Mouse (Mus musculus) cerebellum, adult (tissue): ENCODE measurements around the gene Fstl3.

ENCODE experiments used
- ATAC-seq: cut with Nextera tagmentation; 2 replicates; pipeline ENCODE4 v1.9.2; 2017; ENCODE audit warnings: mild to moderate bottlenecking, moderate library complexity, mixed read lengths; ENCODE audit not compliant: insufficient number of reproducible peaks, low FRiP score, low TSS enrichment

Gene Fstl3

GRCm38 (mm10) chr10:79777103-79777531, at the start of gene Fstl3:
Fstl3 (plus strand) TSS chr10:79777272.
- ATAC-seq = no peak

- no peak for ATAC-seq
These were observed 48.5 kb upstream of the Fstl3 start for GRCm38 (mm10) chr10:79728323-79729249.

GRCm38 (mm10) chr10:79729357-79729965, 47.6 kb upstream of the Fstl3 start:
- 0 out of 2 replicates have a peak, but pooled peaks have one; percentile 22 for ATAC-seq

- ATAC-seq = no peak
These were observed 44.6 kb upstream of the Fstl3 start for GRCm38 (mm10) chr10:79732500-79732899.

- no peak for ATAC-seq
These were observed 43.2 kb upstream of the Fstl3 start for GRCm38 (mm10) chr10:79733847-79734246.

GRCm38 (mm10) chr10:79735361-79735760, 41.7 kb upstream of the Fstl3 start:
- ATAC-seq = no peak

- ATAC-seq = no peak
These were observed 40.4 kb upstream of the Fstl3 start for GRCm38 (mm10) chr10:79736706-79737105.

GRCm38 (mm10) chr10:79738259-79738658, 38.8 kb upstream of the Fstl3 start:
- ATAC-seq = no peak

- no peak for ATAC-seq
These were observed 37.8 kb upstream of the Fstl3 start for GRCm38 (mm10) chr10:79739234-79739633.

- ATAC-seq = no peak
These were observed 36.2 kb upstream of the Fstl3 start for GRCm38 (mm10) chr10:79740863-79741262.

- ATAC-seq = no peak
These were observed 33.9 kb upstream of the Fstl3 start for GRCm38 (mm10) chr10:79743161-79743560.

- ATAC-seq = peak; percentile 47
These were observed 33.3 kb upstream of the Fstl3 start for GRCm38 (mm10) chr10:79743650-79744365.

- ATAC-seq = no peak
These were observed 31.7 kb upstream of the Fstl3 start for GRCm38 (mm10) chr10:79745411-79745810.

GRCm38 (mm10) chr10:79745898-79746773, 30.9 kb upstream of the Fstl3 start, which contains the start of gene Polrmt:
Polrmt (minus strand) TSS chr10:79746581.
- ATAC-seq = peak; percentile 95

- ATAC-seq = no peak
These were observed 30.3 kb upstream of the Fstl3 start for GRCm38 (mm10) chr10:79746774-79747151.

- no peak for ATAC-seq
These were observed 28.6 kb upstream of the Fstl3 start for GRCm38 (mm10) chr10:79748496-79748895.

GRCm38 (mm10) chr10:79754856-79755516, 22.1 kb upstream of the Fstl3 start, which contains the start of gene Fgf22:
Fgf22 (plus strand) TSS chr10:79755076.
- ATAC-seq = peak; percentile 41; the same call in 1 of the 2 replicates

GRCm38 (mm10) chr10:79755854-79756253, 21.2 kb upstream of the Fstl3 start:
- no peak for ATAC-seq

- no peak for ATAC-seq
These were observed 20.4 kb upstream of the Fstl3 start for GRCm38 (mm10) chr10:79756660-79757059.
